Mouse (Mus musculus) Patski (cell line): ENCODE results near the gene Tgfb1. TPM values are rescaled to one million over a fixed set of nuclear protein-coding genes. Genes with fewer than 3 reads are reported as not detected.
A peak's percentile ranks its signal among the peaks of the same experiment; 100 is the strongest.

Experiments used
- ATAC-seq: fragments of 100-300 bp; one replicate; pipeline ENCODE4 v1.8.0; 2021
- CTCF ChIA-PET: fragments of 350-600 bp; sonication (Branson Sonifier 250); formaldehyde crosslinking; loops from one replicate; lab custom pipeline; 2022; ENCODE audit warnings: inconsistent platforms; lab: Charles Lee
- POLR2A ChIA-PET: fragments of 350-600 bp; sonication (Branson Sonifier 250); formaldehyde crosslinking; loops from one replicate; lab custom pipeline; 2022; ENCODE audit warnings: antibody characterized with exemption, inconsistent platforms; lab: Charles Lee
- DNase-seq: peaks from one replicate; pipeline ENCODE4 v3.0.0-alpha.2; 2011; ENCODE audit warnings: low read depth, low spot score
- H3K27me3 ChIP-seq: fragments of 371-371 bp; one replicate; pipeline ENCODE4 v1.5.1; 2021
- CTCF ChIP-seq: fragments of 100-300 bp; IDR thresholded peaks from one replicate; pipeline ENCODE4 v1.5.1; 2021
- in situ Hi-C: fragments of 300-500 bp; cut with MboI; formaldehyde crosslinking; loops from 3 replicates; pipeline ENCODE4 v1.11.1; 2018; ENCODE audit warnings: low pct_unique_long_range_greater_than_20kb, mixed read lengths
- polyA plus RNA-seq: library from polyadenylated mRNA; unstranded; gene quantifications from one replicate; pipeline ENCODE4 v1.2.3, GENCODE M21; 2021

Gene Tgfb1
- polyA plus RNA-seq, 1 experiment from 2014 or later: 29.7 TPM

- H3K27me3 ChIP-seq: no peaks in the 10 kb centered on the region
- ATAC-seq (no peak), DNase-seq (no peak)
- in situ Hi-C loops: no loop called here
- TF ChIP-seq CTCF: no peak
- CTCF ChIA-PET: no interaction called here
- POLR2A ChIA-PET: no interaction called here
Measured at GRCm38 (mm10) chr7:25704716-25705364, 18.0 kb downstream of the Tgfb1 start.

GRCm38 (mm10) chr7:25705801-25706251 lies 19.0 kb downstream of the Tgfb1 start:
- POLR2A ChIA-PET: no interaction called here
- no peaks in the 10 kb centered on the region for H3K27me3 ChIP-seq
- ATAC-seq (no peak), DNase-seq (no peak)
- in situ Hi-C loops: no loop called here
- no peak for TF ChIP-seq CTCF
- CTCF ChIA-PET: no interaction called here

DNA sequence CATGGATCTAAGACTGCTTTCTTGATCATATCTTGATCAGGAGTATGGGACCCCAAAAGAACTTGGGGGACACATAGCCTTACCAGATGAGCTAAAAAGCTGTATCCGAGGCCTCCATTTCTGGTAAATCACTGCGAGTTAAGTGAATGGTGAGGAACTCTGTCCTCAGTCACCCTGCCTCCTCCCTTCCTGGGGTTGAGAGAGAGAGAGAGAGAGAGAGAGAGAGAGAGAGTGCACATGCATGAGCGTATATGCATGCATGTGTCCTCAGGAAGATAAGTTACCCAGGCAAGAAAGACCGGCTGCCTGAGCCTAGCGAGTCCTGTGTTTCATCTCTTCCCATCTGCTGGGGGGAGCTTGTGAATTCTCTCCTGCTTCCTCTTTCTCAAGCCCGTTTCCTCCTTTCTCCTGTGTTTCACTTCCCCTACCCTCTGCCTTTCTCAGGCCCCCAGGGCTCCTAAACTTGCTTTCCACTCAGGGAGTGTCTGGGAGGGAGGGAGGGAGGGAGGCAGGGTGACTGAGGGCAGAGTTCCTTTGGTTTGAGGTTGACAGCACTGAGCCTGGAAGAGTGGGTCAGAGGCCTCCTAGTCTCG lies 19.9 kb downstream of the Tgfb1 start:
- DNase-seq (no peak), ATAC-seq (no peak)
- ChIA-PET CTCF (interaction anchor here (0.7 to 1.1 kb wide), 2 partner anchors 22 to 26 kb away, joined by 3 read pairs; partner anchors contain the start of gene B9d2), POLR2A (no interaction called here)
- no peaks in the 10 kb centered on the region for H3K27me3 ChIP-seq
- no peak for TF ChIP-seq CTCF
- in situ Hi-C loops: no loop called here

DNA sequence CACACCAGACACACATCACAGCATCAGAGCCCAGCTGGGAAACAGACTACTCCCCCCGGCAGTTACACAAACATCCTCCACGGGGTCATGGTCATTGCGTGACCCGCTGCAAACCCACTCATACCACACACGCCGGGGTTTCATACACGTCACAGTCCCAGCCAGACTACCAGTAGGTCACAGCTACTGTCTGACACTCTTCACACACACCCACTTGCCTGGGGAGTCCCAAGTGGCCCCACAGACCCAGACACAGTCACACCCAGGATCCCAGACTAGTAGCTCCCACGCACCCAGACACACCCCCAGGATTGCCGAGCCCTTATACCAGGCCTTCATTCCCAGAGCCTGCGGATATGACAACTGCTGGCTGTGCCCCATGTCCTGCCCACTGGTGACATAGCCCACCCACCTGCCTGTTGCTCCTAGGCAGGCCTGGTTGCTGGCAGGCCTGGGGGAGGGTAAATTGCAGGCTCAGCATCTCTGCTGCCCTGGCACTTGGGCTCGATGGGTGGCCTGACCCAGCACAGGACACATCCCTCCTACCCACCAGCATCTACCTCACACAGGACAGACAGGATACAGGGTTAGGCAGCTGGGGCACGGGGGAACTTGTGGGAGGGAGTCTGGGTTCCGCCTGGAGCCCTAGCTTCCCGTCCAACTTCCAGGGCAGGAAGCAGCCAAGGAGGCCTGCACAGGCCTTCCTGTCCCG lies 20.9 kb downstream of the Tgfb1 start:
- in situ Hi-C loops: no loop called here
- TF ChIP-seq CTCF: no peak
- DNase-seq (no peak), ATAC-seq (no peak)
- POLR2A ChIA-PET: no interaction called here
- CTCF ChIA-PET: interaction anchor here (1.1 to 1.3 kb wide), 2 partner anchors 21 to 23 kb away, joined by 3 read pairs; partner anchors contain the start of gene Tgfb1
- no peaks in the 10 kb centered on the region for H3K27me3 ChIP-seq

- ATAC-seq: no peak
- in situ Hi-C loops: no loop called here
- TF ChIP-seq CTCF: no peak
- H3K27me3 ChIP-seq: no peaks in the 10 kb centered on the region
- no peak for DNase-seq
- CTCF ChIA-PET: no interaction called here
- POLR2A ChIA-PET: no interaction called here
Measured at GRCm38 (mm10) chr7:25709961-25710360, 23.2 kb downstream of the Tgfb1 start.

DNA sequence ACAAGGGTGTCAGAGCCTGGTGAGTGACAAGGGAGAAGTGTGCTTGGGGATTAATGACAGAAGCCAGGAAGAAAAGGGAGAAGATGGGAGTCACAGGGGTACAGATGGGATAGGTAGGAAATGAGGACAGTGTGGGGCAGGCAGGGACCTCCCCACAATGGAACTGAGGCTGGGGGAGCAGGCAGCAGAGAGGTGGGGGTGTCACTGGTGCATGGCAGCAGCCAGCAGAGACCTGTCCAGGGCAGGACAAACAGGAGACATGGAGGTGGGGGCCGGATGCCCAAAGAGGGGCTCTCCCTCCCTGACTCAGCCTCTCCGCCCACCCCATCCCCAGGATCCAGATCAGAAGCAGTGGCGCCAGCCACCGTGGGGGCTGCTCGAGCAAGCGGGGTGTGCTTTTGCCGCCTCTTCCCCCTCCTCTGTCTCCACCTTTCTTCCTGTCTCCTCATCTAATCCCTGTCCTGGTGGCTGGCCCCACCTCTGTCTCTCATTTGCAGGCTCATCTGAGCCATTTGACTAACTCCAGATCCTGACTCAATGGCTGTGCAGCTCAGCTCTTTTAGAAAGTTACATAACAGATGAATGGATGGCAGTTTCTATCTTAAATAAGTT lies 23.8 kb downstream of the Tgfb1 start:
- peak; percentile 26 for ATAC-seq
- peak; percentile 83 for DNase-seq
- CTCF ChIA-PET: no interaction called here
- POLR2A ChIA-PET: interaction anchor here (0.6 kb wide), 1 partner anchor 9 kb away, joined by 5 read pairs; no protein-coding TSS in a partner anchor
- H3K27me3 ChIP-seq: no peaks in the 10 kb centered on the region
- TF ChIP-seq CTCF: no peak
- in situ Hi-C loops: no loop called here

DNA sequence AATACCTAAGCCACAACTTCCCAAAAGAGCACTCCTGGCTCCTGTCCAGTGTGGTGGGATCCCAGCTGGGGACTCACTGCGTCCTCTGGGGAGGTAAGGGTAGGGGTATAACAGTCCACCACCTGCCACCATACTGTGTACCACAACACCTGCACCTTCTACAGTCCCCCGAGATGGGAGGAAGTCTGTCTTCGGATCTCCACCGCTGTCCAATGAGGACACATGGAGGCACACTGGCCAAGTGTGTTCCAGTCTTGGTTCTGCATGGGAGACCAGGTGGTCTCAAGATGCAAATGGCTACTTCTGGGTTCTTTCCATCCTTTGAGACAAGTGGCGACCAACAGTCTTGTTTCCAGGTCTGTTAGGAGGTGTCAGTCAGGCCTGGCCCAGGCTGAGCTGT lies 24.4 kb downstream of the Tgfb1 start:
- no peaks in the 10 kb centered on the region for H3K27me3 ChIP-seq
- DNase-seq (no peak), ATAC-seq (peak; percentile 6)
- in situ Hi-C loops: no loop called here
- ChIA-PET POLR2A (interaction anchor here (0.6 kb wide), 1 partner anchor 9 kb away, joined by 5 read pairs; no protein-coding TSS in a partner anchor), CTCF (no interaction called here)
- TF ChIP-seq CTCF: no peak

DNA sequence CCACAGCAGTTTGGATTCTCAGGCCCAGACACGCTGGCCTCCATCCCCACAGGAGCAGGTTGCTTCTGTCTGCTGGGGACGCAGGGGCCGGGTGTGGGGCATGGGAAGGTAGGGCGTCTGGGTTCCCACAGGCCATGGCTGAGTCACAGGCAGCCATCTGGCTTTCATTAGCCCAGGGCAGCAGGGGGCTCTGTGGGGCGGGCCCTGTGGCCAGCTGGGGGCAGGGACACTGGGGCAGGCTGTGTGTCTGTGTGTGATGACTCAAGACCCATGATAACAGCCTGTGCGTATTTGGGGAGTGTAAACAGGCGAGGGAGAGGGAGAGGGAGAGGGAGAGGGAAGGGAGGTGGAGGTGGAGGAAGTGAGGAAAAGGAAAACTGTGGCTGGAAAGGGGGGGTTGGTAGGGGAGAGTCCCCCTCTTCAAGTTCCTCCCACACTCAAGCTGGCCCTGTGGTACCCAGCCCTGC lies 25.0 kb downstream of the Tgfb1 start:
- no peak for TF ChIP-seq CTCF

DNA sequence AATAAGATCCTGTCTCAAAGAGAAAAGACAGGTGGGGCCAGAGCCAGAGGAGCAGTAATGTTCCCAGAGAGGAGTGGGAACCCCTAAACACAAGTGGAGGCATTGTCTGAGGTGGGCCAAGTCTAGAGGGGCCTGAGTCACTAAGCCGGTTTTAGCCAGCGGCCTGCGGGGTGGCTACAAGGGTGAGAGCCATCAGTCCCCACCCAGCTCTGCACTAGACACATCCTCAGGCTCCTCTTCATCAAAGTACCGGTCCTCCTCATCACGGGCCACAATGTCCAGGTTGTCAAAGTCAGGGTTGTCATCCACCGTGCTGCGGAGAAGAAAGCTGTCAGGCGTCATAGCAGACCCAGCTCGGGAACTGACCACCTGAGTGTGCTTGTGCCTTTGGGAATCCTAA lies 26.0 kb downstream of the Tgfb1 start:
- no peak for DNase-seq
- ATAC-seq: no peak
- CTCF ChIA-PET: no interaction called here
- in situ Hi-C loops: no loop called here
- POLR2A ChIA-PET: interaction anchor here (0.8 kb wide), 1 partner anchor 44 kb away, joined by 3 read pairs; no protein-coding TSS in a partner anchor
- H3K27me3 ChIP-seq: no peaks in the 10 kb centered on the region
- no peak for TF ChIP-seq CTCF

More for the DNA sequence above, 25.0 kb downstream of the Tgfb1 start:
- DNase-seq: peak; percentile 89
- CTCF ChIA-PET: interaction anchor here (0.7 kb wide), 1 partner anchor 13 kb away, joined by 3 read pairs; no protein-coding TSS in a partner anchor
- POLR2A ChIA-PET: no interaction called here
- no peaks in the 10 kb centered on the region for H3K27me3 ChIP-seq
- ATAC-seq: peak; percentile 89
- in situ Hi-C loops: no loop called here

DNA sequence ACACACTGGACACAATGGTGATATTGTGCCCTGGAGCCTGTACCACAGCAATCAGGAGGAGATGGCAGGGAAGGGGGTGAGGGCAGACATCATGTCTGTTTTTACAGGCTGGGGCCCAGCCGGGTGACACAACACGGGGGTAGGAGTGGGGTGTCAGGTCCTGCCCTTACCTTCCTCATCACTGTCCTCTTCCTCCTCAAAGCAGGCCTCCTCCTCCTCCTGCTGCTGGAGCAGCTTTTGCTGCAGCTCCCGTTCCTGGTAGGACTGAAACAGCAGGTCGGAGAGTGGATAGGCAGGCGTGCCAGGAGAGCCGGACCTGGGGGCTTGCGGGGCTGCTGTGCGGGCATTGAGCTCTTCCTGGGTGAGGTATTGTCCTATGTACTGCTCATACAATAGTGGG lies 27.8 kb downstream of the Tgfb1 start:
- DNase-seq (no peak), ATAC-seq (no peak)
- H3K27me3 ChIP-seq: no peaks in the 10 kb centered on the region
- POLR2A ChIA-PET: no interaction called here
- TF ChIP-seq CTCF: no peak
- in situ Hi-C loops: no loop called here
- CTCF ChIA-PET: no interaction called here
